Mouse (Mus musculus) gastrocnemius, postnatal 36 days (tissue): ENCODE data around the gene Zfp784. TPM values are rescaled to one million over a fixed set of nuclear protein-coding genes. Genes with fewer than 3 reads are reported as not detected.
"Not testable (repeated sequence)": the region's sequence is repeated elsewhere in the genome, so short reads cannot be mapped to it uniquely, and the experiment has no call there.

Experiments
- DNase-seq, 2 experiments: peaks; one replicate each; pipeline ENCODE4 v3.0.0; 2022
- intact Hi-C: fragments of 180-260 bp; cut with DNase I; formaldehyde crosslinking; loops from one replicate; pipeline ENCODE4 v1.15.1; 2025
- long read RNA-seq, 2 experiments: library from polyadenylated mRNA; stranded (forward); transcript quantifications; one replicate each; pipeline ENCODE4 v2.0.0; 2021
- total RNA-seq, 2 experiments: library from RNA; stranded (reverse); gene quantifications; 2 replicates each; pipeline ENCODE4 v1.2.3; 2021

The Zfp784 gene
- total RNA-seq = 1 to 10 TPM; 2.2 to 3.9 TPM
- long read RNA-seq, experiment 1, partial matches to known transcripts = 0 of 1 reads
- long read RNA-seq, experiment 1, other reads (novel, unspliced or antisense) = 0 of 1 reads
- long read RNA-seq, experiment 2, partial matches to known transcripts = 0 of 5 reads
- long read RNA-seq, experiment 2, other reads (novel, unspliced or antisense) = 3 of 5 reads

DNA sequence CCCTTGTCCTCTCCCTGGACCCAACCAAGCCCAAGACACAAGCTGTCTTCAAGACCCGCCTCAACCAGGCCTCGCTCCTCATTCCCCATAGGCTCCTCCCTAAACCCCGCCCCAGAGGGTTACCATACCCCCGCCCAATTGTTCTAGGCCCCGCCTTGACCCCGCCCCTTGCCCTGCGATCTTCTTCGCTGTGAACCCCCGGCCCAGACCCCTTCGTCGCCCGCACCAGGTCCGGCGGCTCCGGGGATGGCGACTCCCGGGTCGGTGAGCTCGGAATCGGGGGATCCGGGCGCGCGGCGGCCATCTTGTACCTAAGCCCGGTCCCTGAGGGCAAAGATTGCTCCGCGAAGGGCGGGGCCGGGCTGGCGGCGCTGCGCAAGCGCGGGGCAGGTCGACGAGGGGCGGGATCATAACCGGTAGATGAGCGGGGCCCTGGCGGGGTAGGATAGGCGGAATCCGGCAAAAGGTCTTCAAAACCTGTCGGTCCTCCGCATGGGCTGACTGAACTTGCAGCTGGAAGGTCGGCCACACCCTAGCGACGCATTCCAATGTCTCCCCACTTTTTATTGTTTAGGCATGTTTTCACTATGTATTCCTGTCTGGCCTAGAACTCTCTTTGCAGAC lies at the start of gene Zfp784:
Gene Zfp784, minus strand, starts transcription at position 338 of the 624 bp plus-strand sequence.
- intact Hi-C loops = loop anchor here (2.0 kb wide), 1 partner anchor 21 kb away; no protein-coding TSS in a partner anchor
- DNase-seq = peak; percentile 90 to 95

DNA sequence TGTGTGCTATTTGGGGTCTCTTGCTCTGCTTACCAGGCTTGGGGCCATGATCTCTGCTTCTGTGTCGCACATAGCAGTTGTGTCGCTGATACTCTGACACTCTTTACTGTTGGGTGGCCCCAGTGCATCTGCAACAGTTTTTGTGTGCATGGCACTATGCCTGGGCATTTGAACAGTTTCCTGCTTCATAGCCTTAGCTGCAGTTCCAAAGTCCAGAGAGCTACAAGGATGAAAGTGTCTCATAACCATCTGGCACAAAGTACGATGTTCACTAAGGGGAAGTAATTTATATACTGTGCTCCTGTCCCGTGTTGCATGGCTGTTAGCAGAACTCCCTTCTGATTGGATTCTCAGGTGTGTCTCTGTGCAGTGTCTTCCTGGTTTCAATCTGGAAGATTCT lies 49.6 kb upstream of the Zfp784 start:
- intact Hi-C loops = loop anchor here (10.0 kb wide), 1 partner anchor 1393 kb away; the partner anchor contains the start of genes Mboat7 and Tsen34
- DNase-seq = no peak

DNA sequence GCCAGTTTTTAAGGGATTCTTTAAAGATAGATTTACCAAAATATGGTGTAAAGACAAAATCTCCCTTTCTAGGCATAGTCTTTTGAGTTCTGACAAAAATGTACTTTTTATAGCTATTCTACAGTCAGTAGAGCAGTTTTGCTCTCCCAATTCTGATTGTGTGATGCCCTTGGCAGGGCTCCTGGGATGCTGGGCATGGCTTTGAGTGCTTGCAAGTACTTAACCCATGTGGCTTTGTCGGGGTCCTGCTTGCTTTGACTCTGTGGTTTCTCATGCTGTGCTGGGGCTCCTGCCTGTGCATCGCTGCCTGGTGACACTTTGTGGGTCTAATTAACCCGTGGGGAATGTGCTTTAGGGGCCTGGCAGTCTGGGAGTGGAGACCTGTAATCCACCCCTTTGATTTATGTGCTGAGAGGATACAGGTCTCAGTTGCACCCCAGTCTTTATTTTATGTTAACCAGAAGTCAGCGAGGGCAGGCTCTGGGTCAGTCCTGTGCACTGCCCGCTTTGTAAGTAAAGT lies 48.7 kb upstream of the Zfp784 start:
- intact Hi-C loops = loop anchor here (10.0 kb wide), 1 partner anchor 1392 kb away; the partner anchor contains the start of genes Mboat7 and Tsen34
- no peak for DNase-seq

GRCm38 (mm10) chr7:5085512-5085911 lies 47.3 kb upstream of the Zfp784 start:
- intact Hi-C loops = loop anchor here (10.0 kb wide), 1 partner anchor 1391 kb away; the partner anchor contains the start of genes Mboat7 and Tsen34
- no peak for DNase-seq

GRCm38 (mm10) chr7:5083325-5084105 lies 45.3 kb upstream of the Zfp784 start:
- DNase-seq = no peak
- intact Hi-C loops = loop anchor here (10.0 kb wide), 1 partner anchor 1389 kb away; the partner anchor contains the start of genes Mboat7 and Tsen34

GRCm38 (mm10) chr7:5081939-5082338 lies 43.7 kb upstream of the Zfp784 start:
- DNase-seq = no peak
- intact Hi-C loops = loop anchor here (10.0 kb wide), 1 partner anchor 1387 kb away; the partner anchor contains the start of genes Mboat7 and Tsen34

- no peak for DNase-seq
Observed at GRCm38 (mm10) chr7:5081241-5081640, 43.0 kb upstream of the Zfp784 start.

DNA sequence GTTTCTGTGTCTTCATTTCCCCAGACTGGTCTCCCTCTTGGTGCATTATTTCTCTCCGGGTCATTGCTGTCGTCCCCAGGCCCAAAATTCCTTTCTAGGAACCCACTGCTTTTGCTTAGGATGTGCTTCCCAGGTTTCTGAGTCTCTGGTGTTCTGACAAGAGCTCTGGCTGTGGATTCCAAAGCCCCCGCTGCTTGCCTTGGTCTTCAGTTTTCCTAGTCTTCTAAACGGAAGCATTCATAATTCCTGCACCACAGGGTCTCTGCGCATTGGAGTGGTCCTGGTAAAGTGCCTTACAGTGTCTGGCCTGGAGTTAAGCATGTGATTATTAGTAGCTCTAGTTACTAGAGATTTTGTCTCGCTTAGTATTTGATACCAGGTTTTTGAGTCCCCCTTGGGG lies 42.6 kb upstream of the Zfp784 start:
- intact Hi-C loops = loop anchor here (10.0 kb wide), 1 partner anchor 1386 kb away; the partner anchor contains the start of genes Mboat7 and Tsen34
- no peak for DNase-seq

More at GRCm38 (mm10) chr7:5081241-5081640, 43.0 kb upstream of the Zfp784 start:
- intact Hi-C loops = loop anchor here (10.0 kb wide), 1 partner anchor 1386 kb away; the partner anchor contains the start of genes Mboat7 and Tsen34

DNA sequence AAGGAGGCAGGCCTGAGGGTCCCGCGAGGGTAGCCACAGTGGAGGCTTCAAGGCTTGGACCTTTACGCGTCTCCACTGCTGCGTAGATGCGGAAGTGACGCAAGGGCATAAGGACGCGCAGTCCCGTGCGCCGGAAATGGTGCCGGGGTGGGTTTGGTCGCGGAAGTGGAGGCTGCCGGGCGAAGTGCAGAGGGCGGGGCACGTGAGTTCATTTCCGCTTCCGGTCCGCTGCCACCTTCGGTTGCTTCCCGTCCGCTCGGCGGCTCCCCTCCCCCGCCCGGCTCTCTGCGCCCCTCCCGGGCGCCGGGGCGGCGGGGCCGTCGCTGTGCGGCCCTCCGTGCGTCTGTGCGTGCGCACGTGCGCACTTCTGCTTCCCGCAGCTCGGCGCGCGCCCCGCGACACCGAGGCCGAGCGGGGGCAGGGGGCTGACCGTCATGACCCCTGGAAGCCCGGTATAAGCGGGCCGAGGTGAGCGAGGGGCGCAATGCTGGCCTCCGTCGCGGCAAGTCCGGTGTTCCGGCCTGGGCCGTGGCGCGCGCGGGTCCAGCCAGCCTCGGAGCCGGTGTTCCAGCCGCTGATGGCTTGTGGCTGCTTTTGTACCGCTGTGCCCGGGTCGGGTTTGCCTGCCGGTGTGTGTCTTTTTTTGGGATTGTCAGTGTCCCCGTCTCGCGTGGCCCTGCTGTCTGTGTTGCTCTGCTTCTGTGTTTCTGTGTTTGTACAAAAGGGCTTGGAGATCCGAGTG lies 41.9 kb upstream of the Zfp784 start, which contains the start of gene Epn1:
Gene Epn1, plus strand, starts transcription at position 226 of the 742 bp plus-strand sequence.
- intact Hi-C loops = loop anchor here (10.0 kb wide), 1 partner anchor 1385 kb away; the partner anchor contains the start of genes Mboat7 and Tsen34
- peak; percentile 92 to 97 for DNase-seq

DNA sequence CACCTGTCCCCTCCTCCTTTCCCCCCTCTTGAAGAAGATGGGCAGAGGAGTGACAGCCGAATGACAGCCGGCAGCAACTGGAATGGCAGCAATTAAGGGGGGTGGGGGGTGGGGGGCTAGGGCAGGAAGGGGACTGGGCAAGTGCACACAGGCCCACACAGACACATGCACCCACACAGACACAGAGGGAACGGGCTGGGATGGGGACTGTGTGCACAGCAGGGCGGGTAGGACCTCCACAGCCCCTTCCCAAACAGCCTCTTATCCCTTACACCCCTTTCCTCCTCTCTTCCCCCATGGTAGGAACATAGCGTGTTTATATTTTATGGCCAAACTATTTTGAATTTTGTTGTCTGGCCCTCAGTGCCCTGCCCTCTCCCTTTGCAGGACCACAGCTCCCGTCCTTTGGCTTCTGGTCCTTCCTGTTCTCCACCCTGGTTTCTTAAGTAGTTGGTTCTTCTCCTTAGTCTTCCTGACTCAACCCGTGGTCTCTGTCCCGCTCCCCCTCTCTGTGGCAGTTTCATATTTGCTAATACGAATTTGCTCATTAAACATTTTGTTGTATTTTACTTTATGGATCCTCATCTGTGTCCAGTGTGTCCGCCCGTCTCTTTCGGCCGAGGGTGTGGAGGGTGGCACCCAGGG lies 41.2 kb upstream of the Zfp784 start:
- intact Hi-C loops = loop anchor here (10.0 kb wide), 1 partner anchor 1385 kb away; the partner anchor contains the start of genes Mboat7 and Tsen34

GRCm38 (mm10) chr7:5076931-5077330 lies 38.7 kb upstream of the Zfp784 start:
- intact Hi-C loops = no loop called here
- no peak for DNase-seq

More for the DNA sequence above, 41.2 kb upstream of the Zfp784 start:
- not testable (repeated sequence) for DNase-seq

DNA sequence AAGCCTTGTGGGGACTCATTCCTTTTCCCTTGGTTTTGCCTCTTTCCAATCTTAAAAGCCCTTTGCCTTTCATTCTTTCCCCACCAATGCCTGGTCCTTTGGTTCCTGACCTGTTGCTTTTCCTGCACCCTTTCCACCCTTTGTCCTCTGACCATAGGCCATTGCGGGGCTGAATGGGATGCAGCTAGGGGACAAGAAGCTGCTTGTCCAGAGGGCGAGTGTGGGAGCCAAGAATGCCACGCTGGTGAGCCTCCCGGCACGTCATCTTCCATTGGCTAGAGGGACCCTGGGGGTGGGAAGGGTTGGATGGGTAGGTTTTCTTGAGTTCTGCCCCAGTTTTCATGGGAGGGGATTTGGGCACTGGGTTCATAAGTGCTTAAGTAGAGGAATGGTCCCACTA lies 36.7 kb upstream of the Zfp784 start:
- DNase-seq = no peak
- intact Hi-C loops = no loop called here

DNA sequence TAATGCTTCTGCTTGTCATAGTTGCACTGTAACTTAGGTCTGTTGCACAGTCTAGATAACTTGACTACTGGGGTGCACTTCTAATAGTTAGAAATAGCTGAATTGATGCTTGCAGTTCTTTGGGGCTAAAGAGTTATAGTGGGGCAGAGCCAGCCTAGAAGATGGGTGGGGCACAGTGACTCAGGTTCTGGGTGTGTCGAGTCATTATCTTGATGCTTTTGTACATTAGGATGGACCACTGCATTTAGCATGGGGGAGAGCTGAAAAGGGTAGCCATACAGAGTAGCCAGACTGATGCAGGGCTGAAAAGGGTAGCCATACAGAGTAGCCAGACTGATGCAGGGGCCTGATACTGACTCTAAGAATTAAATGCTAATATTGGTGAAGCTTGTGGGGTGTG lies 35.3 kb upstream of the Zfp784 start:
- intact Hi-C loops = no loop called here
- no peak for DNase-seq

DNA sequence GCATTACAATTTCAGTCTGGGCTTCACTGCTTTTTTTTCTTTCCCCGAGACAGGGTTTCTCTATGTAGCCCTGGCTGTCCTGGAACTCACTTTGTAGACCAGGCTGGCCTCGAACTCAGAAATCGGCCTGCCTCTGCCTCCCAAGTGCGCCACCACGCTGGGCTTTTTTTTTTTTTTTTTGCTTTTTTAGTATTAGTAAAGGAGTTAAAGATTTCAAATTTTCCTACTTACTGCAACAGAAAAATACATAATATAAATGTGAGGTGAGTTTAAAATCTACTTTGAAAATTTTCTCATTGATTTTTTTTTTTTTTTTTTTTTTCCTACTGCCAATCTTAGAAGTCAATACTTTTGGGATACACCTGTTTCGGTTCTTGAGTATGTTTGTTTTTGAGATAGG lies 26.6 kb upstream of the Zfp784 start:
- intact Hi-C loops = no loop called here
- no peak for DNase-seq

DNA sequence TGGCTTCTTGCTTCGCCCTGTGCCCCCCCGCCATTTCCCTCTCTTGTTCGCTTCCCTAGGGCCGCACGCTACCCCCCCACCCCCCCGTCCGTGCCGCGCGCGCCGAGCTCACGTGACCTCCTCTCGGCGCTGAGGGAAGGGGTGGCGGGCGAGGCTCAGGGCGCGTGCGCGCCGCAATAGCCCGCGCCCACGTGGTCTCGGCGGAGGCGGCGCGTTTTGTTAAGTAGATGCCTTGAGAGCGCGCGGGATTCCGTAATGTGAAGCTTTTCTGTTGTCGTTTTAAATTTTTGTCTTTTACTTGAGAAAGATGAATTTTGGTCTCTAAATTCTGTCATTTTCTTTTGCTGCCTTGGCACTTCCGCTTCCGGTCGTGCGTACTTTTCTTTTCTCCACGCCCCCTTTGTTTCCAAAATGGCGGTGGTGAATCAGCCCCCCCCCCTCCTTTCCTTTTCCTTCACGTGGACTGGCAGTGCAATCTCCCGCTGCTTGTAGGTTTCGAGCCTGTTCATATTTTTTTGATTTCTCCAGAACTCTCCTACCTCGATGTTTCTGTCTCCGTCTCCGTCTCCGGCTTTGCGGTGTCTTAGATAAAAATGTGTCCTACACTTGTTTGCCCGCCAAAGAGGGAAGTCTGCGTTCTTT lies 24.2 kb upstream of the Zfp784 start:
- intact Hi-C loops = no loop called here

GRCm38 (mm10) chr7:5061774-5062359 lies 23.6 kb upstream of the Zfp784 start, which contains the start of gene U2af2:
Gene U2af2 (plus strand): TSS chr7:5062143.
- intact Hi-C loops = no loop called here
- DNase-seq = peak; percentile 91

More for the DNA sequence above, 24.2 kb upstream of the Zfp784 start:
- peak in 1 of 2 experiments; percentile 52 for DNase-seq

- DNase-seq = peak; percentile 96 to 98
- intact Hi-C loops = no loop called here
Observed at GRCm38 (mm10) chr7:5060944-5061773, 22.9 kb upstream of the Zfp784 start.
